Mouse (Mus musculus) liver, embryonic 14.5 days (tissue): Measurements from ENCODE around the gene Tusc2. TPM values are rescaled to one million over a fixed set of nuclear protein-coding genes. Genes with fewer than 3 reads are reported as not detected.
A peak's percentile ranks its signal among the peaks of the same experiment; 100 is the strongest.
"Not testable (repeated sequence)": the region's sequence is repeated elsewhere in the genome, so short reads cannot be mapped to it uniquely, and the experiment has no call there.

Experiments
- ATAC-seq: fragments of 200-750 bp; cut with Nextera tagmentation; 2 replicates; pipeline ENCODE4 v1.8.0; 2017; ENCODE audit warnings: moderate number of reproducible peaks, mild to moderate bottlenecking, moderate library complexity; ENCODE audit not compliant: insufficient read depth
- DNase-seq, 3 experiments: peaks; one replicate each; pipeline ENCODE4 v3.0.0-alpha.2; 2012 to 2013; ENCODE audit warnings: low read depth in 3 of 3, low spot score in 3 of 3
- H3K27ac ChIP-seq: fragments of 300-500 bp; sonication (generic); 2 replicates; pipeline ENCODE4 v1.5.1; 2014; ENCODE audit warnings: moderate library complexity, mild to moderate bottlenecking, control low read depth, inconsistent platforms
- H3K27me3 ChIP-seq: fragments of 300-500 bp; sonication (generic); 2 replicates; pipeline ENCODE4 v1.6.1; 2014; ENCODE audit warnings: mild to moderate bottlenecking, low read length, moderate library complexity; ENCODE audit not compliant: control insufficient read depth, insufficient read depth
- H3K36me3 ChIP-seq: fragments of 300-500 bp; sonication (generic); replicated peaks from 2 replicates; pipeline ENCODE4 v1.6.1; 2014; ENCODE audit warnings: low read depth; ENCODE audit not compliant: control insufficient read depth, insufficient read depth
- H3K4me1 ChIP-seq, 2 experiments: fragments of 200-500 bp in 1 of 2; fragments of 300-500 bp in 1 of 2; sonication (generic) in 1 of 2; replicated peaks; 2 replicates each; pipeline ENCODE4 v1.6.1; 2012 to 2014; ENCODE audit warnings: antibody characterized with exemption in 1 of 2, inconsistent platforms in 1 of 2, low read length in 1 of 2; ENCODE audit not compliant: control insufficient read depth in 2 of 2, insufficient read depth in 2 of 2
- H3K4me2 ChIP-seq: fragments of 300-500 bp; sonication (generic); 2 replicates; pipeline ENCODE4 v1.6.1; 2014; ENCODE audit warnings: low read depth, mild to moderate bottlenecking, control low read depth, moderate library complexity
- H3K4me3 ChIP-seq, 2 experiments: fragments of 200-500 bp in 1 of 2; fragments of 300-500 bp in 1 of 2; sonication (generic) in 1 of 2; 2 replicates each; pipeline ENCODE4 v1.5.1; 2012 to 2014; ENCODE audit warnings: low read depth in 2 of 2, low read length in 2 of 2, mild to moderate bottlenecking in 2 of 2, control low read depth in 1 of 2, inconsistent platforms in 1 of 2, moderate library complexity in 1 of 2; ENCODE audit not compliant: insufficient read depth in 1 of 2
- H3K9ac ChIP-seq: fragments of 300-500 bp; sonication (generic); replicated peaks from 2 replicates; pipeline ENCODE4 v1.6.1; 2014; ENCODE audit warnings: mild to moderate bottlenecking, control low read depth, moderate library complexity
- H3K9me3 ChIP-seq: fragments of 300-500 bp; sonication (generic); 2 replicates; pipeline ENCODE4 v1.6.1; 2016; ENCODE audit warnings: low read length, mixed read lengths; ENCODE audit not compliant: control insufficient read depth
- CTCF ChIP-seq: IDR thresholded peaks from 2 replicates; pipeline ENCODE4 v1.5.1; 2016; ENCODE audit warnings: antibody characterized with exemption, low read depth, control low read depth
- EP300 ChIP-seq: IDR thresholded peaks from 2 replicates; pipeline ENCODE4 v1.6.1; 2016; ENCODE audit warnings: antibody characterized with exemption, low read depth
- WGBS: fragments of 180-500 bp; shearing (Covaris S2); extraction: QIAGEN DNeasy Blood & Tissue Kit; methylation state at CpG from one replicate; pipeline ENCODE4 v1.1.7; 2014; ENCODE audit not compliant: insufficient replicate concordance; 5-methylcytosine and 5-hydroxymethylcytosine counted together
- polyA plus RNA-seq, 2 experiments: library from polyadenylated mRNA; depleted of rRNA in 1 of 2; stranded (reverse) in 1 of 2; unstranded in 1 of 2; fragments of >200 nt; fragmentation: Nextera tagmentation in 1 of 2; extraction: Ambion mirVana in 1 of 2; gene quantifications; 2 replicates each; pipeline versions ENCODE4 v1.2.1 to v1.2.3; 2012 to 2014

The Tusc2 gene
- polyA plus RNA-seq, 2 experiments = 22.6 to 39.7 TPM

- Histone ChIP-seq H3K27me3 (peaks cover 3% of the 10 kb centered on the region; the same call in 1 of the 2 replicates), H3K27ac (peak overlapping the region; percentile 79), H3K4me1 (peaks cover 35 to 42% of the 10 kb centered on the region in 2 experiments), H3K36me3 (peaks cover 34% of the 10 kb centered on the region), H3K9ac (peak overlapping the region; percentile 87), H3K4me2 (peak overlapping the region; percentile 90), H3K9me3 (no peaks in the 10 kb centered on the region), H3K4me3 (peak overlapping the region; percentile 74 to 83)
- DNase-seq = no peak
- TF ChIP-seq CTCF (no peak), EP300 (no peak)
- 0% methylated on average over 23 of the region's 23 CpGs for WGBS
- ATAC-seq = peak; percentile 10
Observed at GRCm38 (mm10) chr9:107555031-107555457, 8.0 kb upstream of the Tusc2 start.

- DNase-seq (no peak), ATAC-seq (no peak)
- TF ChIP-seq EP300 (no peak), CTCF (no peak)
- H3K9me3 ChIP-seq = no peaks in the 10 kb centered on the region
- peaks cover 39% of the 10 kb centered on the region for H3K36me3 ChIP-seq
- peak overlapping the region; percentile 87 for H3K9ac ChIP-seq
- whole genome bisulfite sequencing = 26% methylated on average over 2 of the region's 2 CpGs
- peak overlapping the region; percentile 74 to 83 for H3K4me3 ChIP-seq
- peaks cover 35 to 41% of the 10 kb centered on the region in 2 experiments for H3K4me1 ChIP-seq
- H3K27ac ChIP-seq = peak overlapping the region; percentile 79
- H3K4me2 ChIP-seq = peak overlapping the region; percentile 90
- H3K27me3 ChIP-seq = peaks cover 1% of the 10 kb centered on the region; the same call in 1 of the 2 replicates
Observed at GRCm38 (mm10) chr9:107555701-107556100, 7.4 kb upstream of the Tusc2 start.

GRCm38 (mm10) chr9:107556346-107556745, 6.7 kb upstream of the Tusc2 start:
- peak overlapping the region; percentile 37; the same call in 1 of the 2 replicates for H3K27ac ChIP-seq
- ATAC-seq (no peak), DNase-seq (no peak)
- H3K4me3 ChIP-seq = peak overlapping the region in 1 of 2 experiments; percentile 83; a peak in 3 of 4 replicates
- TF ChIP-seq CTCF (no peak), EP300 (no peak)
- H3K27me3 ChIP-seq = no peaks in the 10 kb centered on the region; the same call in 1 of the 2 replicates
- H3K4me1 ChIP-seq = peaks cover 31 to 36% of the 10 kb centered on the region in 2 experiments
- peaks cover 46% of the 10 kb centered on the region for H3K36me3 ChIP-seq
- H3K4me2 ChIP-seq = peak overlapping the region; percentile 90
- no peaks in the 10 kb centered on the region for H3K9me3 ChIP-seq
- peak overlapping the region; percentile 87 for H3K9ac ChIP-seq
- 37% methylated on average over 3 of the region's 3 CpGs for WGBS

GRCm38 (mm10) chr9:107565556-107565955, 2.5 kb downstream of the Tusc2 start:
- H3K9me3 ChIP-seq, H3K36me3 ChIP-seq, H3K27me3 ChIP-seq, ATAC-seq, H3K27ac ChIP-seq, H3K4me2 ChIP-seq, H3K9ac ChIP-seq, DNase-seq, H3K4me3 ChIP-seq: not testable (repeated sequence)
- peaks cover 26 to 41% of the 10 kb centered on the region in 2 experiments for H3K4me1 ChIP-seq
- 0 out of 2 replicates have a peak, but pooled peaks have one; percentile 46 for TF ChIP-seq CTCF
- 30% methylated on average over 5 of the region's 5 CpGs for WGBS

- Histone ChIP-seq H3K27me3 (no peaks in the 10 kb centered on the region), H3K36me3 (peaks cover 3% of the 10 kb centered on the region), H3K4me1 (peaks cover 32 to 47% of the 10 kb centered on the region in 2 experiments), H3K9me3 (no peaks in the 10 kb centered on the region), H3K4me3 (no peak overlapping the region), H3K9ac (no peak overlapping the region), H3K4me2 (peak overlapping the region; percentile 5), H3K27ac (no peak overlapping the region; the same call in 1 of the 2 replicates)
- no peak for DNase-seq
- 48% methylated on average over 15 of the region's 15 CpGs for WGBS
- TF ChIP-seq EP300 (no peak), CTCF (peak; percentile 97)
- no peak for ATAC-seq
Observed at GRCm38 (mm10) chr9:107566041-107566709, 3.1 kb downstream of the Tusc2 start.
